Mouse (Mus musculus) bone marrow, adult 2 months (tissue): ENCODE results near the gene Fam213b. TPM values are rescaled to one million over a fixed set of nuclear protein-coding genes. Genes with fewer than 3 reads are reported as not detected.

Experiments
- H3K27ac ChIP-seq: fragments of 200-500 bp; 2 replicates; pipeline ENCODE4 v1.5.1; 2012; ENCODE audit warnings: low read depth, mild to moderate bottlenecking, control low read depth, inconsistent platforms, low read length; ENCODE audit not compliant: control insufficient read depth, poor library complexity, insufficient read depth
- H3K4me1 ChIP-seq: fragments of 200-500 bp; 2 replicates; pipeline ENCODE4 v1.6.1; 2011; ENCODE audit warnings: low read length; ENCODE audit not compliant: control insufficient read depth, insufficient read depth
- H3K4me3 ChIP-seq: fragments of 200-500 bp; replicated peaks from 2 replicates; pipeline ENCODE3; 2011; ENCODE audit warnings: mild to moderate bottlenecking, low read depth, low read length, control low read depth; ENCODE audit not compliant: control insufficient read depth
- CTCF ChIP-seq: fragments of 200-500 bp; IDR thresholded peaks from 2 replicates; pipeline ENCODE4 v1.5.1; 2011; ENCODE audit warnings: low read length, control low read depth; ENCODE audit not compliant: control insufficient read depth, insufficient read depth
- POLR2A ChIP-seq: fragments of 200-500 bp; IDR thresholded peaks from 2 replicates; pipeline ENCODE4 v1.6.1; 2011; ENCODE audit warnings: low read depth, mild to moderate bottlenecking, control low read depth, low read length, borderline replicate concordance; ENCODE audit not compliant: control insufficient read depth
- WGBS: fragments of 180-500 bp; shearing (Covaris S2); methylation state at CpG from one replicate; pipeline ENCODE4 v1.1.7; 2018; 5-methylcytosine and 5-hydroxymethylcytosine counted together
- polyA plus RNA-seq: library from polyadenylated mRNA; stranded (reverse); fragments of >200 nt; gene quantifications from 2 replicates; pipeline ENCODE4 v1.2.4, GENCODE M21; 2011; ENCODE audit warnings: low replicate concordance; ENCODE audit not compliant: missing spikeins, insufficient read depth, insufficient read length

Fam213b gene
- polyA plus RNA-seq, 1 experiment, result 32.5 TPM

DNA sequence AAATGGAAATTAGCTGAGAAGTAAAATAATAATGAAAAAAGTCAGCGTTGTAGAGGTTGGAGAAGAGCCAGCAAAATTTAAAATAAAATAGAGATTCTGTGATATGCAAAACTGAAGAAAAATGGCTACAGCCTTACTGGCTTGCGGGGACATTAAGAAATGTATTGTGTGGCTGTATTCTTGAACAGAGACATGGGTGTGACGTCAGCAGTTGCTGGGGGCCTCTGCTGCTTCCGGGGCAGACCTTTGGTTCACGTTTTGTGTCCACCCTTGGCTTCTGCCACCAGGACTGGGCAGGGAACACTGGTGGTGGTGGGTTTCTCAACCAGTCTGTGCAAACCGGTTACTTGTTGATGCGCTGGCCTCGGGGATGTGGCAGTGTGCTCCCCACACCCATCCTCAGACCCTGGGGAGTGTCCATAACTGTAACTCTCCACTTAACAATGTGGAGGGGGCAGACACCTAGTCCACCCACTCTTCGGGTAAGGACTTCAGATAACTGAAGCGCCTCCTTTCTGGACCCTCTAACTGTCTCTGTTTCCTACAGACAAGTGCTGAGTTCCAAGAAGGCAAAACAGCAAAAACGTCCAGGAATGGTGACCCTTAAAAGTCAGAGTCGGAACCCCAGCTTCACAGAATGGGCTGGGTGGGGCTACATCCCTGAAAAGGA lies 44.1 kb downstream of the Fam213b start:
- Histone ChIP-seq H3K4me3 (no peak overlapping the region), H3K27ac (no peak overlapping the region), H3K4me1 (no peaks in the 10 kb centered on the region)
- WGBS, result 42% methylated on average over 12 of the region's 12 CpGs
- no peak for TF ChIP-seq CTCF
- TF ChIP-seq POLR2A, result no peak

GRCm38 (mm10) chr4:154853881-154854280 lies 45.1 kb downstream of the Fam213b start:
- 61% methylated on average over 4 of the region's 4 CpGs for WGBS
- no peak overlapping the region for H3K27ac ChIP-seq
- TF ChIP-seq POLR2A (no peak), CTCF (no peak)
- H3K4me1 ChIP-seq, result no peaks in the 10 kb centered on the region
- H3K4me3 ChIP-seq, result no peak overlapping the region

- 85% methylated on average over 1 of the region's 1 CpGs for WGBS
- TF ChIP-seq CTCF, result no peak
- no peak for TF ChIP-seq POLR2A
These were observed 46.2 kb downstream of the Fam213b start for GRCm38 (mm10) chr4:154852696-154853095.

More at GRCm38 (mm10) chr4:154852696-154853095, 46.2 kb downstream of the Fam213b start:
- Histone ChIP-seq H3K4me3 (no peak overlapping the region), H3K4me1 (no peaks in the 10 kb centered on the region), H3K27ac (no peak overlapping the region)

Other genes with a start within 250 kb of the Fam213b start
- gene Actrt2, start 231.3 kb downstream of the Fam213b start, polyA plus RNA-seq, result not detected in 2 replicates
- gene Ttc34, start 61.7 kb downstream of the Fam213b start, polyA plus RNA-seq, result not detected in 2 replicates
- 1.1 and 1.4 TPM in 2 replicates for gene Mmel1, start 29.6 kb downstream of the Fam213b start, polyA plus RNA-seq
- gene Tnfrsf14, start 29.4 kb upstream of the Fam213b start, polyA plus RNA-seq, result 155 and 183 TPM in 2 replicates
- not detected in 2 replicates for gene Hes5, start 61.8 kb upstream of the Fam213b start, polyA plus RNA-seq
- gene Pank4, start 65.0 kb upstream of the Fam213b start, polyA plus RNA-seq, result 29.7 and 30.3 TPM in 2 replicates
- not detected in 2 replicates for gene Plch2, start 157.6 kb upstream of the Fam213b start, polyA plus RNA-seq
- 3.4 and 12.1 TPM in 2 replicates for gene Pex10, start 167.9 kb upstream of the Fam213b start, polyA plus RNA-seq
- gene Rer1, start 187.2 kb upstream of the Fam213b start, polyA plus RNA-seq, result 41.1 and 55.8 TPM in 2 replicates
- gene Morn1, start 187.4 kb upstream of the Fam213b start, polyA plus RNA-seq, result 2.0 and 6.5 TPM in 2 replicates